Mouse (Mus musculus) neural tube, embryonic 13.5 days (tissue): ENCODE results near the gene Rab11fip3. TPM values are rescaled to one million over a fixed set of nuclear protein-coding genes. Genes with fewer than 3 reads are reported as not detected.
A peak's percentile ranks its signal among the peaks of the same experiment; 100 is the strongest.
"Not testable (repeated sequence)": the region's sequence is repeated elsewhere in the genome, so short reads cannot be mapped to it uniquely, and the experiment has no call there.

ENCODE experiments used
- ATAC-seq: fragments of 200-750 bp; cut with Nextera tagmentation; 2 replicates; pipeline ENCODE4 v1.8.0; 2017; ENCODE audit warnings: low read depth, mild to moderate bottlenecking, moderate TSS enrichment, moderate library complexity
- H3K27ac ChIP-seq: fragments of 300-500 bp; sonication (generic); replicated peaks from 2 replicates; pipeline ENCODE4 v1.5.1; 2015; ENCODE audit warnings: moderate library complexity, mild to moderate bottlenecking, inconsistent platforms
- H3K27me3 ChIP-seq: fragments of 300-500 bp; sonication (generic); 2 replicates; pipeline ENCODE4 v1.6.1; 2015; ENCODE audit warnings: mild to moderate bottlenecking, inconsistent platforms
- H3K36me3 ChIP-seq: fragments of 300-500 bp; sonication (generic); 2 replicates; pipeline ENCODE4 v1.6.1; 2015; ENCODE audit warnings: mild to moderate bottlenecking, inconsistent platforms
- H3K4me1 ChIP-seq: fragments of 300-500 bp; sonication (generic); replicated peaks from 2 replicates; pipeline ENCODE4 v1.6.1; 2015; ENCODE audit warnings: inconsistent platforms
- H3K4me2 ChIP-seq: fragments of 300-500 bp; sonication (generic); 2 replicates; pipeline ENCODE4 v1.6.1; 2015; ENCODE audit warnings: inconsistent platforms, mild to moderate bottlenecking, moderate library complexity
- H3K4me3 ChIP-seq: fragments of 300-500 bp; sonication (generic); 2 replicates; pipeline ENCODE4 v1.5.1; 2015; ENCODE audit warnings: mild to moderate bottlenecking, inconsistent platforms
- H3K9ac ChIP-seq: fragments of 300-500 bp; sonication (generic); 2 replicates; pipeline ENCODE4 v1.6.1; 2015; ENCODE audit warnings: moderate library complexity, mild to moderate bottlenecking, inconsistent platforms
- H3K9me3 ChIP-seq: fragments of 300-500 bp; sonication (generic); 2 replicates; pipeline ENCODE4 v1.6.1; 2016; ENCODE audit warnings: inconsistent platforms
- WGBS: fragments of 180-500 bp; shearing (Covaris S2); methylation state at CpG from one replicate; pipeline ENCODE4 v1.1.7; 2015; 5-methylcytosine and 5-hydroxymethylcytosine counted together
- polyA plus RNA-seq: library from polyadenylated mRNA; unstranded; fragments of >200 nt; fragmentation: Nextera tagmentation; extraction: Ambion mirVana; gene quantifications from 2 replicates; pipeline ENCODE4 v1.2.1, GENCODE M21; 2015

The Rab11fip3 gene
- polyA plus RNA-seq, 1 experiment from 2014 or later, result 28.3 TPM

- peaks cover 6% of the 10 kb centered on the region for H3K27me3 ChIP-seq
- ATAC-seq, result no peak
- WGBS, result 65% methylated on average over 4 of the region's 4 CpGs
- H3K4me3 ChIP-seq, result no peak overlapping the region
- H3K4me2 ChIP-seq, result no peak overlapping the region
- H3K27ac ChIP-seq, result no peak overlapping the region
- peaks cover under 1% of the 10 kb centered on the region; the same call in 1 of the 2 replicates for H3K4me1 ChIP-seq
- no peaks in the 10 kb centered on the region for H3K9me3 ChIP-seq
- H3K9ac ChIP-seq, result no peak overlapping the region
- no peaks in the 10 kb centered on the region for H3K36me3 ChIP-seq
These were observed 36.3 kb upstream of the Rab11fip3 start for GRCm38 (mm10) chr17:26105619-26106018.

DNA sequence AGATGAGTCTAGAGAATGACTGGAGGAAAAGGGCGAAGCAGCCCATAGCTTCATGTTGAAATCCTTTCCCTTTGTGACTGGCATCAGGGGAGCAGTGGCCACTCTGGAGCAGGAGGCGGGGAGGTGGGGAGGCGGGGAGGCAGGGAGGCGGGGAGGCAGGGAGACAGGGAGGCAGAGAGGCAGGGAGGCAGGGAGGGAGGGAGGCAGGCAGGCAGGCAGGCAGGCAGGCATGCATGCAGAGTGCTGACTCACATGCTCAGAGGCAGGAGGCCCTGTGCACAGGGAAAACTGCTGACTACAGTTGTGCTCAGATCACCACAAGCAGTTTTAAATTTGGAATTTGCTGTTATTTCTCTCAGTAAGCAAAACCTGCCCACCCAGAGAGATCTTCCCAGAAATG, 32.1 kb upstream of the Rab11fip3 start:
- Histone ChIP-seq H3K4me3 (no peak overlapping the region), H3K27me3 (no peaks in the 10 kb centered on the region), H3K27ac (no peak overlapping the region), H3K9me3 (no peaks in the 10 kb centered on the region), H3K36me3 (no peaks in the 10 kb centered on the region), H3K4me1 (no peaks in the 10 kb centered on the region), H3K4me2 (no peak overlapping the region), H3K9ac (no peak overlapping the region)
- 36% methylated on average over 4 of the region's 4 CpGs for WGBS
- no peak for ATAC-seq

GRCm38 (mm10) chr17:26100166-26100565, 30.8 kb upstream of the Rab11fip3 start:
- H3K4me1 ChIP-seq, result no peaks in the 10 kb centered on the region; the same call in 1 of the 2 replicates
- H3K9me3 ChIP-seq, result no peaks in the 10 kb centered on the region
- H3K4me2 ChIP-seq, result no peak overlapping the region
- 44% methylated on average over 2 of the region's 2 CpGs for WGBS
- no peak for ATAC-seq
- H3K27me3 ChIP-seq, result no peaks in the 10 kb centered on the region
- no peaks in the 10 kb centered on the region for H3K36me3 ChIP-seq
- H3K4me3 ChIP-seq, result no peak overlapping the region
- H3K27ac ChIP-seq, result no peak overlapping the region
- no peak overlapping the region for H3K9ac ChIP-seq

GRCm38 (mm10) chr17:26099316-26099715, 30.0 kb upstream of the Rab11fip3 start:
- H3K36me3 ChIP-seq, H3K9ac ChIP-seq, H3K4me3 ChIP-seq, H3K4me2 ChIP-seq, H3K4me1 ChIP-seq, H3K27me3 ChIP-seq, ATAC-seq, H3K27ac ChIP-seq, H3K9me3 ChIP-seq: not testable (repeated sequence)
- WGBS, result 66% methylated on average over 3 of the region's 3 CpGs

- 91% methylated on average over 7 of the region's 7 CpGs for WGBS
- no peaks in the 10 kb centered on the region for H3K36me3 ChIP-seq
- H3K9me3 ChIP-seq, result no peaks in the 10 kb centered on the region
- peaks cover 12% of the 10 kb centered on the region for H3K4me1 ChIP-seq
- H3K4me3 ChIP-seq, result no peak overlapping the region
- H3K27ac ChIP-seq, result no peak overlapping the region
- ATAC-seq, result no peak
- no peak overlapping the region for H3K4me2 ChIP-seq
- no peak overlapping the region for H3K9ac ChIP-seq
- no peaks in the 10 kb centered on the region for H3K27me3 ChIP-seq
These were observed 29.1 kb upstream of the Rab11fip3 start for GRCm38 (mm10) chr17:26098461-26098860.

DNA sequence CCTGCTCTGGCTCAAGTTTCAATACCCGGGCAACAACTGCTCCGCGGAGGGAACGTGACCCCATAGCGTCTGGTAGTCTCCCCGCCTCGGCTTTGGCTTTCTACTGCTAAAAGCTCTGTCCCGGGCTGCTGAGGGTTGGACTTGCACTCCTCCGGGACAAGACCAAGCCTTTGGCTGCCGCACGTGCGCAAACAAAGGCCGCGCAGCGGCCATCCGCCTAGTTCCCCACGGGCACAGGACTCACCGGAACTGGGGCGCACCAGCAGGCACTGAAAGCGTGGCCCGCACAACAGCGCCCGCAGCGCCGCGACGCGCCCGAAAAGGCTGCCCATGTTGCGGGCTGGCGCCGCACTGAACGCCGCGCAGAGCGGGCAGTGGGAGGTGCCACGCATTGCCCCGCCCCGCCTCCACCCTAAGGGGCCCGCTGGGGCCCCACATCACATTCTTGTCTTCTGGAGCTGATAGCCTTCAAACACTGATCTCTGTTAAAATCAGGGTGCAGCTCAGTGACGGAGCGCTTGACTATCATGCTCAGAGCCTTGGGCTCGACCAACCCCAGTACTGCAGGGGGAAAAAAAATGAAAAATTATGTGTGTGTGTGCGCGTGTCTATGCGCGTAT, 25.9 kb upstream of the Rab11fip3 start, which contains the start of gene Nme4:
Gene Nme4 (minus strand): TSS at position 482 of the 620 bp plus-strand sequence.
- 4% methylated on average over 47 of the region's 47 CpGs for WGBS
- Histone ChIP-seq H3K4me1 (peaks cover 12% of the 10 kb centered on the region), H3K9ac (peak within 1 kb of the TSS; percentile 78), H3K27ac (peak within 1 kb of the TSS; percentile 68), H3K27me3 (no peaks in the 10 kb centered on the region), H3K4me2 (peak within 1 kb of the TSS; percentile 77), H3K4me3 (peak within 1 kb of the TSS; percentile 54), H3K36me3 (no peaks in the 10 kb centered on the region; the same call in 1 of the 2 replicates), H3K9me3 (no peaks in the 10 kb centered on the region)
- peak; percentile 72 for ATAC-seq

DNA sequence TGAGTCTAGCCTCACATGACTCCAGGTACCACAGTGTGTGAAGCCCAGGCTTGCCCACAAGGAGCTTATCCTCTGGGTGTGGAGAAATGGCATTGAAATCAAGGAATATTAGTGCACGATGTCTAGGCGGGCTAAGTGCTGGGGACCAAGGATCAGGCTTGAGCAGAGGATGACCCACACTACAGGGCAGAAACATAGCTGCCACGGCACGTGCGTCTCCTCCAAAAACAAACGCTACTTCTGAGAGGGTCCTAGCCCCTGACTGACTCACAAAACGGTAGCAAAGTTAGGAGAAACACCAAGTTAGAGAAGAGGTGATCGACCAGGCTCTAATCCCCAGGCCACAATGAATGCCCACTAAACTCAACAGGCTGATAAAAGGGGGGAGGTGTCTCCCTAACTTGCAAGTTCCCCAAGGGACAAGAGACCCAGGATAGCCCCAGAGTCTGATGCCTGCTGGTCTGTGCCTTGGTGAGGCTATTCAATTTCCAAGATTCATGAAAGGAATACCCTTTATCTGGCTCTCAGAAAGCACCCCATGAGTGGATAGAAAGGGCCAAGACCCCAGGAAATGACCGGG, 25.3 kb upstream of the Rab11fip3 start:
- Histone ChIP-seq H3K4me3 (peak overlapping the region; percentile 54), H3K27me3 (no peaks in the 10 kb centered on the region), H3K36me3 (no peaks in the 10 kb centered on the region; the same call in 1 of the 2 replicates), H3K4me2 (peak overlapping the region; percentile 77), H3K4me1 (peaks cover 15% of the 10 kb centered on the region), H3K27ac (no peak overlapping the region; the same call in 1 of the 2 replicates), H3K9ac (peak overlapping the region; percentile 78), H3K9me3 (no peaks in the 10 kb centered on the region)
- WGBS, result 27% methylated on average over 9 of the region's 9 CpGs
- ATAC-seq, result no peak

- H3K4me3 ChIP-seq, result peak within 1 kb of the TSS; percentile 58
- whole genome bisulfite sequencing, result 2% methylated on average over 32 of the region's 32 CpGs
- H3K4me1 ChIP-seq, result peaks cover 17% of the 10 kb centered on the region
- peak within 1 kb of the TSS; percentile 82 for H3K9ac ChIP-seq
- peak within 1 kb of the TSS; percentile 86 for H3K27ac ChIP-seq
- peaks cover 3% of the 10 kb centered on the region; the same call in 1 of the 2 replicates for H3K36me3 ChIP-seq
- H3K4me2 ChIP-seq, result peak within 1 kb of the TSS; percentile 82
- peak; percentile 87 for ATAC-seq
- no peaks in the 10 kb centered on the region for H3K9me3 ChIP-seq
- H3K27me3 ChIP-seq, result no peaks in the 10 kb centered on the region
These were observed 20.7 kb upstream of the Rab11fip3 start, which contains the start of gene Decr2 for GRCm38 (mm10) chr17:26089905-26090632. Decr2 (minus strand) TSS chr17:26090337.

GRCm38 (mm10) chr17:26087059-26087564, 17.8 kb upstream of the Rab11fip3 start:
- no peaks in the 10 kb centered on the region for H3K27me3 ChIP-seq
- 90% methylated on average over 9 of the region's 9 CpGs for whole genome bisulfite sequencing
- no peak for ATAC-seq

GRCm38 (mm10) chr17:26080867-26081266, 11.5 kb upstream of the Rab11fip3 start:
- H3K9me3 ChIP-seq, result no peaks in the 10 kb centered on the region
- ATAC-seq, result no peak
- no peaks in the 10 kb centered on the region for H3K4me1 ChIP-seq
- peaks cover 21% of the 10 kb centered on the region for H3K36me3 ChIP-seq
- H3K4me3 ChIP-seq, result no peak overlapping the region
- H3K9ac ChIP-seq, result no peak overlapping the region
- H3K27ac ChIP-seq, result no peak overlapping the region
- 0 out of 2 replicates have a peak, but pooled peaks cover 4% of the 10 kb centered on the region for H3K27me3 ChIP-seq
- H3K4me2 ChIP-seq, result no peak overlapping the region
- 52% methylated on average over 2 of the region's 2 CpGs for WGBS

More at GRCm38 (mm10) chr17:26087059-26087564, 17.8 kb upstream of the Rab11fip3 start:
- Histone ChIP-seq H3K9me3 (no peaks in the 10 kb centered on the region), H3K4me3 (no peak overlapping the region), H3K9ac (no peak overlapping the region), H3K27ac (no peak overlapping the region), H3K4me1 (peaks cover 6% of the 10 kb centered on the region), H3K36me3 (peaks cover 19% of the 10 kb centered on the region), H3K4me2 (no peak overlapping the region)

DNA sequence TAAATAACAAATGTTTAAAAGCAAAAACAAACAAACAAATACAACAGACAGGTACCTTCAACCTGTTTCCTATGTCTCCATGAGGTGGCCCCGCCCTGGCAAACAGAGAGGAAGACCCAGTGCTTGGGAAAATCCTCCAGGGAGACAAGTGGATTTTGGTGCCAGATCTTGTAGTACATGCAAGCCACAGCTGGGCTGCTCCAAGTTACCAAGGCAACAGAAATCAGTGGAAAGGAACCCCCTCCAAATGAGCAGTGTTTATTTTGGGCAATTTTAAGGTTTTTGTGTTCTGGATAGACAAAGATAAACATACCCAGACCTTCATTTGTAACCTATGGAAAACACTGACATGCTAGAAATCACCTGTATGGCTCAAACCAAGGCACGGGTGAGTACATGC, 9.5 kb upstream of the Rab11fip3 start:
- Histone ChIP-seq H3K9me3 (no peaks in the 10 kb centered on the region), H3K4me3 (no peak overlapping the region), H3K27me3 (0 out of 2 replicates have a peak, but pooled peaks cover 7% of the 10 kb centered on the region), H3K27ac (no peak overlapping the region), H3K4me1 (no peaks in the 10 kb centered on the region), H3K9ac (no peak overlapping the region), H3K36me3 (peaks cover 16% of the 10 kb centered on the region), H3K4me2 (no peak overlapping the region)
- 71% methylated on average over 2 of the region's 2 CpGs for WGBS
- ATAC-seq, result no peak

GRCm38 (mm10) chr17:26075246-26075645, 5.9 kb upstream of the Rab11fip3 start:
- H3K36me3 ChIP-seq, result no peaks in the 10 kb centered on the region
- 64% methylated on average over 3 of the region's 3 CpGs for WGBS
- H3K9ac ChIP-seq, result no peak overlapping the region
- no peak overlapping the region for H3K4me2 ChIP-seq
- H3K9me3 ChIP-seq, result no peaks in the 10 kb centered on the region
- H3K4me1 ChIP-seq, result peaks cover 1% of the 10 kb centered on the region; the same call in 1 of the 2 replicates
- no peak overlapping the region for H3K27ac ChIP-seq
- no peak overlapping the region for H3K4me3 ChIP-seq
- H3K27me3 ChIP-seq, result peaks cover 20% of the 10 kb centered on the region
- no peak for ATAC-seq
